Mouse (Mus musculus): ENCODE data around the gene Rsl1.
A peak's percentile ranks its signal among the peaks of the same experiment; 100 is the strongest.
"Not testable (repeated sequence)": the region's sequence is repeated elsewhere in the genome, so short reads cannot be mapped to it uniquely, and the experiment has no call there.

The Rsl1 gene

DNA sequence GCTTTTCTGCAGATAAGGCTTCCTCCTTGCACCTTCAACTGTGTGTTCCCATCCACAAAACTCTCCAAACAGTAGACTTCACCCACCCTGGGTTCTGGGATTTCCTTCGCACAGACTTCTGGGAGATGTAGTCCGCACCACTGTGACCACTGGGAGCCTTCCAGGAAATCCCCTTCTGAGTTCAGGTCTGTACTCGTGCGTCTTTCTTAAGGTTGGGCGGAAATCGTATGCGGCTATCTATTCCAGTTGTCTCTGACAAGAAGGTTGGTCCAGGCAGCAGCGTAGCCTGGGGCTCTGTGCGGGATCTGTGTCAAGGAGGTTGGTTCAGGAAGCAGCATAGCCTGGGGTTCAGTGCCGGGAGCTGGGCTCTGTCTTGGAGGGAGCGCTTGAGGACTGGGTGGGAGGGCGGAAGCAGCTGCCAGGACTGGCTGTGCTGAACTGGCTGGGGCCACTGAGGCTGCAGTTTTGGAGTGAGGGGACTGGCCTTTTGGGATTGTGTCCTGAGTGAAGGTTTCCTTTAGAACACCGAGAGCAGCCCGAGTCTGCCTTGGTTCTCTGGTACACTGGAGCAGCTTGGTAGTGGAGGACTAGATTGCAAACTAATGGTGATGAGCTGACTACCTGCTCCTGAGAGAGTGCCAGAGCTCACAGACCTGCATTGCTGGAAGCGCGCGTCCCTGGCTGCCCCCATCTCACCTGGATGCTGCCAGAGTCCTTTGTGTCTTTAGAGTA lies at the start of gene Rsl1:
Gene Rsl1 (plus strand): TSS at position 192 of the 732 bp plus-strand sequence.
- peak; percentile 58 to 75 for DNase-seq (ENCODE audit: low spot score in 2 of 2)

DNA sequence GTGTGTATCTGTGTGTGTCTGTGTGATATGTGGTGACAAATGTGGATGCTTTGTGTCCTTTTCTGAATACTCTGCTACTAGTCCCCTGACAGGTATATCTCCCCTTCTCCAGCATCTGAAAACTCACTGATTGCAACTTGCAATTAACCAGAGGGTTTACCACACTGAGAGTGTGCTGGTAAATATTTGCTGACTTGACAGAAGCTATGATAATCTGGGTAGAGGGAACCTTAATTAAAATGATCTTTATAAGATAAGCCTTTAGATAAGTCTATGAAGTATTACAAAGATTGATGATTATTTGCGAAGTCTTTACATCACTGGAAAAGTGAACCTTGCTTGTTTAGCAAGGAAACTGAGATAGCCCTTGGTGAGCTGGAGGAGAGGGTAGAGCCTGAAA lies 48.5 kb upstream of the Rsl1 start:
- no peak for DNase-seq (ENCODE audit: low spot score in 2 of 2)

DNA sequence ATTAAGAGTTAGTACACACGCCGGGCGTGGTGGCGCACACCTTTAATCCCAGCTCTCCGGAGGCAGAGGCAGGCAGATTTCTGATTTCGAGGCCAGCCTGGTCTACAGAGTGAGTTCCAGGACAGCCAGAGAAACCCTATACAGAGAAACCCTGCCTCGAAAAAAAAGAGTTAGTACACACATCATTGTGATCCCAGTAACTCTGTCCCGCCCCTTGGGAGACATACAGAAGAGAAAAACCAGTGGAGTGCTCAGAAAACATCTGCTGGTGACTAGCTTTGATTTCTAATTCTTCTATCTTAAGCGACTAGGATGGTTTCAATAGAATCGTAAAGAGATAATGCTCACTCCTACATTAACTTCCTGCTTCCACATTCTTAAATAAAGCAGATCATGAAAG lies 45.5 kb upstream of the Rsl1 start:
- not testable (repeated sequence) for DNase-seq (ENCODE audit: low spot score in 2 of 2)

DNA sequence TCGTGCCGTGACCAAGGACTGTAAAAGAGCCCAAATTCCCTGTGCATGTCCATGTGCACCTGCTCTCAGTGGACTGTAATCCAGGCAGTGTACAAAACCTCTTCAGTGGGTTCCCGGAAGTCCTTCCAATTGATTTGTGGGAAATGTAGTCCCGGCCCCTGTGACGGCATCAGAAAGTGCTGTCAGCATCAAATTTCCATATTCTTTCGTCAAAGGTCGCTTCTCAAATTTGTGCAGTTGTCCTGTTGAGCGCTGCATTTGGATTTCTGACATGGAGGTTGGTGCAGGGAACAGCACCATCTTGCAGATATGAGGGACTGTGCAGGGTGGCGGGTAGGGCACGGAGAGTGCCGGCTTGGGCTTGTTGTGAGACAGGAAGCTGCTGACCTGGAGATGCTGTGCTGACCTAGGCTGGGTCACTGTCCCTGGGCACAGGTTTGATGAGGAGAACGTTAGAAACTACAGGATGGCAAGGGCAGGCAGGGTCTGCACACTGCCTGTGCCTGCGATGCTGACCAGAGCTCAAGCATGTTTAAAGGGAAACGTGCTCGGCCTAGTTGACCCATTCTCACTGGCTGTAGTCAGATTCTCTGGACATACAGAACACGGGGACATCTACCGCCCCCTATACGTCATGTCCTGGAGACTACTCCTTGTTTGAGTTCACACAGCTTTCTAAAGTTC lies 44.8 kb upstream of the Rsl1 start:
- DNase-seq (ENCODE audit: low spot score in 2 of 2): peak; percentile 84 to 91

DNA sequence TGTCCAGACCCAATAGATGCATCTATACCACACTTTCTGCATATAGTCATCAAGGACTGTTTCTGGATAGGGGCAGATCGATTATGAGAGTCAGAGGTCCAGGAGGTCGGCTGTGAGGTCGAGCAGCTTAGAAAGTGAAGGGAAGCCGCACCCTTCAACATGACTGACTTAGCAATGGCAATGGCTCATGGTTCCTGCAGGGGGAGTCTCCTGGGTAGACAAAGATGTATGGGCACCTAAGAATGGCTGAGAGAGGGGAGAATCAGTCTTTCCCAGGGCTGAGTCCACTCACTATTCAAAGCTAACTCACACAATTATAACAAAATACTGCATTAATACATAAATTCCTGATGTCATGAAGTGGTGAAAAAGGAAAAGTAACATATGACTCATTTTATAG lies 6.9 kb upstream of the Rsl1 start:
- not testable (repeated sequence) for DNase-seq (ENCODE audit: low spot score in 2 of 2)

DNA sequence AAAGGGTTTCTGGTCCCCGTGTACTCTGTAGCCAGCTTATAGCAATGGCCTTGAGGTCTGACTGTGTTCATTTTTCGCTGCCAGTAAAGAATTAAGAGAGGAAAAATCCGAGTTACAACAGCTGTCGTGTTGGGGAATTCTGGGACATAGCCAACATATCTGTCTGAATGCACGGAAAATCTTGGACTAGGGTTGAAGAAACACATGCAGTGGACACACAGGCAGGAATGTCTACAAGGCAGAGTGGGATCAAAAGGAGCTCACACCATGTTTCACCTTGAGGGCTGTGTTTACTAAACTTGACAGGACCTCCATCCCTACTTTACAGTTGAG lies 707 bp downstream of the Rsl1 start:
- no peak for DNase-seq (ENCODE audit: low spot score in 2 of 2)

DNA sequence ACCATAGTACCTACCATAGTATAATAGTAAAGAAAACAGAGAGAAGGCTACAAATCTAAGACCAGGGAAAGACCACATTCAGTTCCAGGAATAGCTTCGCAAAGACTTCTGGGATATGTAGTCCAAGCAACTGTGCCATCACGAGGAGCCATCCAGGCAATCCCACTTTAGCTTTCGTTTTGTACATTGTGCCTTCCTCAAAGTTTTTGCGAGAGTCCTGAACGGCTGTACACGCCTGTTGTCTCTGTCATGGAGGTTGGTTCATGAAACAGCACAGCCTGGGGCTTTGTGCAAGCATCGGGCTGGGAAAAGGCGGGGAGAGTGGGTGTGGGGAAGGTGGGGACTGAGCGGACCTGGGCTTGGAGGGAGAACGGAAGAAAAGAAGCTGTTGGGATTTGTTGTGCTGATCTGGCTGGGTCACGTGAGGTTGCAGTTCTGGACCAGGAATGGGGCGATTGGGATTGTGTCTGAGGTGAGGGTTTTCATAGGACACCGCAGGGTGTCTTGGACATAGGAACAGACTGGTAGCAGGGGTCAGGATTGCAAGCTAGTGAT lies 21.4 kb downstream of the Rsl1 start, which contains the start of gene Zfp455:
Gene Zfp455 (plus strand): TSS at position 167 of the 555 bp plus-strand sequence.
- DNase-seq (ENCODE audit: low spot score in 2 of 2): peak; percentile 38 to 42

DNA sequence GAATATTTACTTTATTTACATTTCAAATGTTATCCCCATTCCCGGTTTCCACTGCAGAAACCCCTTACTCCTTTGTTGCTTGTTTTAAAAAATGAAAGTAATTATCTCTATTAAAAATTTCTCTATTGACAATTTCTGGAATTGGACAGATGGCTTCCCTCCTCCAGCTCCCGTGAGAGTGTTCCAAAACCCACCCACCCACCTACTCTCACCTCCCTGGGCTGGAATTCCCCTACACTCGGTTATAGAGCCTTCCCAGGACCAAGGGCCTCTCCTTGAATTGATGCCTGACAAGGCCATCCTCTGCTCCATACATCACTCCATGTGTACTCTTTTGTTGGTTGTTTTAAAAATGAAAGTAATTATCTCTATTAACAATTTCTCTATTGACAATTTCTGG lies 28.7 kb downstream of the Rsl1 start:
- DNase-seq (ENCODE audit: low spot score in 2 of 2): no peak

DNA sequence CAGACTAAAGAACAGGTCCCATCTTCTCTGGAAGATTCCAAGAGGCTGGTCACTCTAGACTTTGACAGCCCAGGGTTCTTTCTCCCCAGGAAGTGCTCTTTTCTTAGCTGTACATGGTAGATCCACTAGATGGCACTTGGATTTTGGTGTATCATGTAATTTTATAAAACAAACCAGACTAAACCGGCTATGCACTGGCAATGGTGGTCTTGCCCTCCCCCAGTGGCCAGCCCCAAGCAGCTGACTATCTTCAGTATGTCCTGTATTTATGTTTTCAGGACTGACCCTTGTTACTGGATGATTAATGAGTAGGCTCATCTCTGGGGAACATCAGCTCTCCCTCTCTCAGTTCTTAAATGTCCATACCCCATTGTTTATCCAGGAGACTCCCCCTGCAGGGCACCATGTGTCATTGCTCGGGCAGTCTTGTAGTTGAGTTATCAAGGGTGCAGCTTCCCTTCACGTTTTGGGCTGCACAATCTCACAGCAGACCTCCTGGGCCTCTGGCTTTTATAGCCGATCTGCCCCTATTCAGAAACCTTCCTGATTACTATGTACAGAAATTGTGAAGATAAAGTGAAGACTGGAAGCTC lies 41.1 kb downstream of the Rsl1 start:
- DNase-seq (ENCODE audit: low spot score in 2 of 2): no peak
